Mouse (Mus musculus): Measurements from ENCODE around the gene Dnajc13. TPM values are rescaled to one million over a fixed set of nuclear protein-coding genes. Genes with fewer than 3 reads are reported as not detected.

Dnajc13 gene
- polyA plus RNA-seq, 1 experiment from 2014 or later = 31.0 TPM

GRCm38 (mm10) chr9:104104986-104105385, 157.7 kb downstream of the Dnajc13 start:
- no peak for ATAC-seq (ENCODE audit: low FRiP score, low TSS enrichment)
- H3K4me3 ChIP-seq (ENCODE audit: low read length) = no peak overlapping the region
- H3K4me1 ChIP-seq (ENCODE audit: control insufficient read depth, insufficient read depth, low read length) = peaks cover 3% of the 10 kb centered on the region; the same call in 1 of the 2 replicates
- 89% methylated on average over 2 of the region's 2 CpGs for WGBS
- no peak overlapping the region for H3K27ac ChIP-seq (ENCODE audit: low read depth, low read length)
- H3K9me3 ChIP-seq (ENCODE audit: control insufficient read depth, low read length) = no peaks in the 10 kb centered on the region
- no peak overlapping the region for H3K4me2 ChIP-seq (replicated peaks; ENCODE audit: low read depth, low read length)
- H3K27me3 ChIP-seq (ENCODE audit: control insufficient read depth, insufficient read depth, low read length) = no peaks in the 10 kb centered on the region
- no peaks in the 10 kb centered on the region for H3K36me3 ChIP-seq (ENCODE audit: control insufficient read depth, insufficient read depth, low read length)
- no peak overlapping the region for H3K9ac ChIP-seq (ENCODE audit: low read depth, low read length)

GRCm38 (mm10) chr9:104102901-104103300, 159.8 kb downstream of the Dnajc13 start:
- no peaks in the 10 kb centered on the region for H3K9me3 ChIP-seq (ENCODE audit: control insufficient read depth, low read length)
- H3K4me3 ChIP-seq (ENCODE audit: low read length) = no peak overlapping the region

GRCm38 (mm10) chr9:104102301-104102700, 160.4 kb downstream of the Dnajc13 start:
- Histone ChIP-seq H3K9ac (ENCODE audit: low read depth, low read length) (no peak overlapping the region), H3K4me3 (ENCODE audit: low read length) (no peak overlapping the region), H3K9me3 (ENCODE audit: control insufficient read depth, low read length) (no peaks in the 10 kb centered on the region), H3K27me3 (ENCODE audit: control insufficient read depth, insufficient read depth, low read length) (no peaks in the 10 kb centered on the region), H3K27ac (ENCODE audit: low read depth, low read length) (no peak overlapping the region), H3K4me1 (ENCODE audit: control insufficient read depth, insufficient read depth, low read length) (peaks cover 3% of the 10 kb centered on the region; the same call in 1 of the 2 replicates), H3K4me2 (replicated peaks; ENCODE audit: low read depth, low read length) (no peak overlapping the region), H3K36me3 (ENCODE audit: control insufficient read depth, insufficient read depth, low read length) (no peaks in the 10 kb centered on the region)
- WGBS = 41% methylated on average over 6 of the region's 6 CpGs
- ATAC-seq (ENCODE audit: low FRiP score, low TSS enrichment) = no peak

More at GRCm38 (mm10) chr9:104102901-104103300, 159.8 kb downstream of the Dnajc13 start:
- no peak overlapping the region for H3K4me2 ChIP-seq (replicated peaks; ENCODE audit: low read depth, low read length)
- H3K9ac ChIP-seq (ENCODE audit: low read depth, low read length) = no peak overlapping the region
- no peak for ATAC-seq (ENCODE audit: low FRiP score, low TSS enrichment)
- no peaks in the 10 kb centered on the region for H3K27me3 ChIP-seq (ENCODE audit: control insufficient read depth, insufficient read depth, low read length)
- 39% methylated on average over 2 of the region's 2 CpGs for WGBS
- peaks cover 3% of the 10 kb centered on the region; the same call in 1 of the 2 replicates for H3K4me1 ChIP-seq (ENCODE audit: control insufficient read depth, insufficient read depth, low read length)
- no peak overlapping the region for H3K27ac ChIP-seq (ENCODE audit: low read depth, low read length)
- H3K36me3 ChIP-seq (ENCODE audit: control insufficient read depth, insufficient read depth, low read length) = no peaks in the 10 kb centered on the region

GRCm38 (mm10) chr9:104101458-104101857, 161.3 kb downstream of the Dnajc13 start:
- H3K9me3 ChIP-seq (ENCODE audit: control insufficient read depth, low read length) = no peaks in the 10 kb centered on the region
- H3K36me3 ChIP-seq (ENCODE audit: control insufficient read depth, insufficient read depth, low read length) = no peaks in the 10 kb centered on the region
- H3K27me3 ChIP-seq (ENCODE audit: control insufficient read depth, insufficient read depth, low read length) = no peaks in the 10 kb centered on the region
- 0 out of 2 replicates have a peak, but pooled peaks have one; percentile 63 for ATAC-seq (ENCODE audit: low FRiP score, low TSS enrichment)
- no peak overlapping the region for H3K27ac ChIP-seq (ENCODE audit: low read depth, low read length)
- no peak overlapping the region for H3K4me2 ChIP-seq (replicated peaks; ENCODE audit: low read depth, low read length)
- H3K9ac ChIP-seq (ENCODE audit: low read depth, low read length) = no peak overlapping the region
- no peak overlapping the region for H3K4me3 ChIP-seq (ENCODE audit: low read length)
- WGBS = 17% methylated on average over 3 of the region's 3 CpGs
- H3K4me1 ChIP-seq (ENCODE audit: control insufficient read depth, insufficient read depth, low read length) = peaks cover 3% of the 10 kb centered on the region; the same call in 1 of the 2 replicates

Other genes starting within 250 kb of the Dnajc13 start
- gene Gm28305, start 222.3 kb downstream of the Dnajc13 start, polyA plus RNA-seq (2014; fragmentation: Nextera tagmentation; extraction: Ambion mirVana) = not detected in 2 replicates
- 44.7 and 59.3 TPM in 2 replicates for gene Uba5, start 199.8 kb downstream of the Dnajc13 start, polyA plus RNA-seq (2014; fragmentation: Nextera tagmentation; extraction: Ambion mirVana)
- gene Acad11, start 199.6 kb downstream of the Dnajc13 start, polyA plus RNA-seq (2014; fragmentation: Nextera tagmentation; extraction: Ambion mirVana) = 6.7 and 11.0 TPM in 2 replicates
- 0.43 and 1.3 TPM in 2 replicates for gene Ackr4, start 136.0 kb downstream of the Dnajc13 start, polyA plus RNA-seq (2014; fragmentation: Nextera tagmentation; extraction: Ambion mirVana)
- 1.1 and 2.0 TPM in 2 replicates for gene Acpp, start 74.8 kb upstream of the Dnajc13 start, polyA plus RNA-seq (2014; fragmentation: Nextera tagmentation; extraction: Ambion mirVana)

All from kidney, embryonic 14.5 days (tissue).